Mouse (Mus musculus) kidney, embryonic 16.5 days (tissue): ENCODE data around the gene Gm26620. TPM values are rescaled to one million over a fixed set of nuclear protein-coding genes. Genes with fewer than 3 reads are reported as not detected.

Experiments
- ATAC-seq: fragments of 200-750 bp; cut with Nextera tagmentation; 2 replicates; pipeline ENCODE4 v1.8.0; 2017; ENCODE audit warnings: moderate TSS enrichment; ENCODE audit not compliant: low FRiP score, low TSS enrichment
- H3K27ac ChIP-seq: fragments of 300-500 bp; sonication (generic); 2 replicates; pipeline ENCODE4 v1.5.1; 2014; ENCODE audit warnings: low read length
- H3K27me3 ChIP-seq: fragments of 300-500 bp; sonication (generic); 2 replicates; pipeline ENCODE4 v1.6.1; 2014; ENCODE audit warnings: low read length, control low read depth, mixed read lengths; ENCODE audit not compliant: insufficient read depth
- H3K36me3 ChIP-seq: fragments of 300-500 bp; sonication (generic); 2 replicates; pipeline ENCODE4 v1.6.1; 2014; ENCODE audit warnings: low read length, control low read depth, mixed read lengths; ENCODE audit not compliant: insufficient read depth
- H3K4me1 ChIP-seq: fragments of 300-500 bp; sonication (generic); 2 replicates; pipeline ENCODE4 v1.6.1; 2014; ENCODE audit warnings: low read length, control low read depth, mixed read lengths; ENCODE audit not compliant: insufficient read depth
- H3K4me2 ChIP-seq: fragments of 300-500 bp; sonication (generic); replicated peaks from 2 replicates; pipeline ENCODE4 v1.6.1; 2014; ENCODE audit warnings: low read depth, low read length
- H3K4me3 ChIP-seq: fragments of 300-500 bp; sonication (generic); 2 replicates; pipeline ENCODE4 v1.5.1; 2014; ENCODE audit warnings: mild to moderate bottlenecking, low read length
- H3K9ac ChIP-seq: fragments of 300-500 bp; sonication (generic); replicated peaks from 2 replicates; pipeline ENCODE4 v1.6.1; 2014; ENCODE audit warnings: low read length
- H3K9me3 ChIP-seq: fragments of 300-500 bp; sonication (generic); 2 replicates; pipeline ENCODE4 v1.6.1; 2016; ENCODE audit warnings: low read length, control low read depth
- WGBS: fragments of 180-500 bp; shearing (Covaris S2); extraction: QIAGEN DNeasy Blood & Tissue Kit; methylation state at CpG from one replicate; pipeline ENCODE4 v1.1.7; 2014; 5-methylcytosine and 5-hydroxymethylcytosine counted together
- polyA plus RNA-seq: library from polyadenylated mRNA; unstranded; fragments of >200 nt; fragmentation: Nextera tagmentation; extraction: Ambion mirVana; gene quantifications from 2 replicates; pipeline ENCODE4 v1.2.1, GENCODE M21; 2015

Gene Gm26620
- polyA plus RNA-seq, 1 experiment from 2014 or later, result 0.64 TPM

DNA sequence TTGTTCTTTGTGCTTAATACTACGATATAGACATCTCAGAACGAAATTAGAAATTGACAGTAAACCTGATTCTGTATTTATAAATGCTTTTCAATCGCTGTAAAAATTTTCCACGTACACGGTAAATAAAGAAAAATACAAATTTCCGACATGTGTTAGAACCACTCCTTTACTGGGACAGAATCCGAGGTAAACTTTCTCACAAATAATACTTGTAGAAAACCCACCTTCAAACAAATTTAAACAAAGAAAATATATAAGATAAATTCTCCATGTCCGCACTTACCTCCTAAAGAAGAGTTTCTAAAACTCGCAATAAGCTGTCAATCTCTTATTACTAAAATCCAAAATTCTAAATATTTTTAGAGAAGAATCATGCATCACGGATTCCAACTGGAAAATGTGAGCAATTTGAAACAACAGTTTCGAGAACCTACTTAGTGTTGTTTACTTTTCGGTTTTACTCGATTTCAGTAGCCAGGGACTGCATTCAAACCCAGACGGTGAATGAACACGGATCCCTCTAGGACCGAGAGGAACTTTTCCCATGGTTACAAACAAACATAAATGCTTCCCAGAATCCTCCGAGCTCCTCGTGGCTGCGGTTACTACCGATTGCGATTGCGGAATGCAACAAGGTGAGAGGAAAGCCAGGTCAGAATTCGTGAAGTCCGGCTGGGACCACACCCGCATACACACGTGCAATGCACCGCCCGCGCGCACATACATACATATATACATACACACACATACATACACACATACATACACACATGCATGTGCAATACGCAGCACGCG lies 16.6 kb upstream of the Gm26620 start:
- Histone ChIP-seq H3K4me2 (peak overlapping the region; percentile 76), H3K4me3 (peak overlapping the region; percentile 97), H3K9ac (peak overlapping the region; percentile 31), H3K27me3 (no peaks in the 10 kb centered on the region), H3K27ac (no peak overlapping the region), H3K36me3 (peaks cover 7% of the 10 kb centered on the region; the same call in 1 of the 2 replicates), H3K9me3 (no peaks in the 10 kb centered on the region), H3K4me1 (peaks cover 6% of the 10 kb centered on the region)
- peak; percentile 90 for ATAC-seq
- under 1% methylated on average over 33 of the region's 33 CpGs for WGBS

DNA sequence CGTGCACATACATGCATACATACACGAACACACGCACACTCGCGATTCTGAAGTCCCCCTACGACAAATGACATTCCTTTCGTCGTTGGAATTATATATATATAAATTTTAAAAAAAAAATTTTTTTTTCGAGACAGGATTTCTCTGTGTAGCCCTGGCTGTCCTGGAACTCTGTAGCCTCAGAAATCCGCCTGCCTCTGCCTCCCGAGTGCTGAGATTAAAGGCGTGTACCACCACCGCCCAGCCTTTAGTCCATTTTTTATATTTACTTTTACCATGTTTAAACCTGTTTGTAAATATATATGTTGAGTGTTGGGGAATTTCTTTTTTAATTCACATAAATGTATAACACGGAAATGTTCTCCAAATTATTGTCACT lies 16.0 kb upstream of the Gm26620 start:
- Histone ChIP-seq H3K4me2 (peak overlapping the region; percentile 76), H3K4me1 (peaks cover 6% of the 10 kb centered on the region), H3K27me3 (no peaks in the 10 kb centered on the region), H3K27ac (no peak overlapping the region), H3K9ac (peak overlapping the region; percentile 31), H3K36me3 (peaks cover 7% of the 10 kb centered on the region; the same call in 1 of the 2 replicates), H3K9me3 (no peaks in the 10 kb centered on the region), H3K4me3 (peak overlapping the region; percentile 97)
- WGBS, result 16% methylated on average over 14 of the region's 14 CpGs
- no peak; the same call in 1 of the 2 replicates for ATAC-seq

DNA sequence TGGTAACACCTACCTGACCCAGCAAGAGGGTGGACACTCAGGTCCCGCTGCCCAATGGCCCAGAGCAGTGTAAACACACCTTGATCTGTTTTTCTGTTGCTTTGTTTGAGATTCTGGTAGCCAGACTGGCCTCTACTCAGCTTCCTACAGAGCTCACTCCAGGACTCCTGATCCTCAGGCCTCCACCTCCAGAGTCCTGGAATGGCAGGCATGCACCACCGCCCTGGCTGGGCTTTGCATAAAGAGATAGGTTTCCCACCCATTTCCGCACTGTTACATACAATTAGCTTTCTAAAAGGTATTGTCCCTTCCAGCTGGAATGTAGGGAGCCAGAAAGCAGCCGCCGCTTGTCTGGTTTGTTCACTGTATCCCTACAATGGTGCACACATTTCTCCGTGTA lies 13.5 kb upstream of the Gm26620 start:
- Histone ChIP-seq H3K9me3 (no peaks in the 10 kb centered on the region), H3K36me3 (peaks cover 13% of the 10 kb centered on the region; the same call in 1 of the 2 replicates), H3K4me3 (no peak overlapping the region), H3K27ac (no peak overlapping the region), H3K4me2 (no peak overlapping the region), H3K27me3 (no peaks in the 10 kb centered on the region), H3K9ac (no peak overlapping the region), H3K4me1 (peaks cover 6% of the 10 kb centered on the region)
- no peak for ATAC-seq
- 93% methylated on average over 6 of the region's 6 CpGs for WGBS

DNA sequence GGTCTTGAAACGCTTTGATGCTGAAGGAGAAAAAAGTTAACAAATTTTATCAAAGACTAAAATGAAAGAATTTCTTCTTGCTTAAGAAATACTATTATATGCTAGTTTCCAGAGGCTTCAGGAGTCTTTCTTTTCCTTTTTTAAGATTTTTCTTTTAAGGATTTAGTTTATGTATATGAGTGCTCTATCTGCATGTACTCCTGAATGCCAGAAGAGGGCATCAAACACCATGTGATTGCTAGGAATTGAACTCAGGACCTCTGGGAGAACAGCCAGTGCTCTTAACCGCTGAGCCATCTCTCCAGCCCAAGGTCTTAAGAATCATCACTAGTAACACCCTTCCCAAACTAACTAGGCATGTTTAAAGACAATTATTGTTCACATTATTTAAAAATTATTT lies 12.9 kb upstream of the Gm26620 start:
- Histone ChIP-seq H3K27me3 (no peaks in the 10 kb centered on the region), H3K27ac (no peak overlapping the region), H3K4me1 (peaks cover 2% of the 10 kb centered on the region), H3K9ac (no peak overlapping the region), H3K9me3 (no peaks in the 10 kb centered on the region), H3K4me2 (no peak overlapping the region), H3K4me3 (no peak overlapping the region), H3K36me3 (peaks cover 16% of the 10 kb centered on the region)
- ATAC-seq, result no peak
- 95% methylated on average over 2 of the region's 2 CpGs for WGBS

DNA sequence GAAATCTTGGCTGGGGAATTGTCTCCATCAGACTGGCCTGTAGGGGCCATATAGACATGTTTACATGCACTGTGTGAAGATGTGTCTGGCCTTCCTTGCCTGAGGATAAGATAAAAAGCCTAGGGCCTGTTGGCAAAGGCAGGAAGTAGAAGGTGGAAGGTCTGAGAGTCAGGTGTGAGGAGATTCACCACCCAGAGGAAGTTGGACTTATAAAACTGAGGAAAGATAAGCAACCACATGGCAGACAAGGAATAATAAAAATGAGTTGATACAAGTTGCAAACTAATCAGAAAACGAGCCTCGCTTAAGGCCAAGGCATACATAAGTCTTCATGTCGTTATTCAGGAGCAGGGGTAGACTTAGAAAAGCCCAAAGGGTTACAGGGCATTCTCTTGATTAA lies 9.2 kb upstream of the Gm26620 start:
- no peak overlapping the region for H3K4me2 ChIP-seq
- H3K4me1 ChIP-seq, result no peaks in the 10 kb centered on the region
- no peaks in the 10 kb centered on the region for H3K9me3 ChIP-seq
- no peak for ATAC-seq
- no peak overlapping the region for H3K27ac ChIP-seq
- no peak overlapping the region for H3K9ac ChIP-seq
- no peaks in the 10 kb centered on the region for H3K27me3 ChIP-seq
- WGBS, result 59% methylated on average over 3 of the region's 3 CpGs
- H3K36me3 ChIP-seq, result peaks cover 39% of the 10 kb centered on the region
- H3K4me3 ChIP-seq, result no peak overlapping the region

DNA sequence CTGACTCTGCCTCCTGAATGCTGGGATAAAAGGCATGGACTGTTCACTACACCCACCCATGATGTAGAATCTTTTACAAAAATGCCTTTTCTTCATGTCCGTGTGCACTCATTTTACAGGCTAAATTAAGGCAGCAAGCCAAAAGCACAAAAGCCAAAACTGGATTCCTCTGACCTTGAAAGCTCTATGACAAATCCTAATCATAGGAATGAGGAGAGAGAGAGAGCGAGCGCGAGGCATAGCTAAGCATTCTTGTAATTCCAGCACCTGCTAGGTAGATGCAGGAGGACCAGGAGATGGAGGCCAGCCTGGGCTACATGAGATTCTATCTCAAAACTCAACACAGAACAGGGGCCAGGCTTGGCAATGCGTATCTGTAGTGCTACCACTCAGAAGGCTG lies 8.0 kb upstream of the Gm26620 start:
- 94% methylated on average over 5 of the region's 5 CpGs for WGBS
- no peak for ATAC-seq
- H3K36me3 ChIP-seq, result peaks cover 48% of the 10 kb centered on the region

DNA sequence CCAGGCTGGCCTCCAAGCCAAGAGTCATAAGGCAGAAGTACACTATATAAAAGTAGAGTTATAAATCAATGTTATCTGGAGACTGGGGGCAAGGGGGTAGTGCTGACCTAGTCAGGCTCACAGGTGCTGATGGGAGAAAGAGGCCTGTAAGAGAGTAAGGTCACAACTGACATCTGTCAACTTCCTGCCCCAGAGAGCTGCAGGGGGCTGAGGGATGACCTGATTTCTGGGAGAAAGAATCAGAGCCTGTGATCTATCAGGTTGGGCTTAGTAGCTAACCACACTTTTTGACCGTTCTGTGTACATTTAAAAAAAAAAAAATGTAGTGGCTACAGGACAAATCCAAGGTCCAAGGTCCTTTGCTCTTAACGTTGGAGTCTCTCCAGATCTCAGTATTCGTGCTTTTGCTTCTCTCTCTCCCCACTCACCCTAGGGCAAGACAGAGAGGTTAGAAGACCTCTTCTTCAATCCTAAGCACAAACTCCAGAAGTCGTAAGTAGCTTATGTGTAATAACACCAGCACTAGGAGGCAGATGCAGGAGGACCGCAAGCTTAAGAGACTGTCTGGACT lies 1.9 kb upstream of the Gm26620 start:
- Histone ChIP-seq H3K9ac (no peak overlapping the region), H3K4me1 (peaks cover 8% of the 10 kb centered on the region; the same call in 1 of the 2 replicates), H3K4me3 (no peak overlapping the region), H3K9me3 (no peaks in the 10 kb centered on the region), H3K27me3 (no peaks in the 10 kb centered on the region), H3K27ac (peak overlapping the region; percentile 3; the same call in 1 of the 2 replicates), H3K4me2 (no peak overlapping the region), H3K36me3 (peaks cover 31% of the 10 kb centered on the region)
- WGBS, result 77% methylated on average over 5 of the region's 5 CpGs
- no peak for ATAC-seq

More for the DNA sequence above, 8.0 kb upstream of the Gm26620 start:
- Histone ChIP-seq H3K4me1 (no peaks in the 10 kb centered on the region), H3K27ac (no peak overlapping the region), H3K9ac (no peak overlapping the region), H3K9me3 (no peaks in the 10 kb centered on the region), H3K27me3 (no peaks in the 10 kb centered on the region), H3K4me2 (no peak overlapping the region), H3K4me3 (no peak overlapping the region)

DNA sequence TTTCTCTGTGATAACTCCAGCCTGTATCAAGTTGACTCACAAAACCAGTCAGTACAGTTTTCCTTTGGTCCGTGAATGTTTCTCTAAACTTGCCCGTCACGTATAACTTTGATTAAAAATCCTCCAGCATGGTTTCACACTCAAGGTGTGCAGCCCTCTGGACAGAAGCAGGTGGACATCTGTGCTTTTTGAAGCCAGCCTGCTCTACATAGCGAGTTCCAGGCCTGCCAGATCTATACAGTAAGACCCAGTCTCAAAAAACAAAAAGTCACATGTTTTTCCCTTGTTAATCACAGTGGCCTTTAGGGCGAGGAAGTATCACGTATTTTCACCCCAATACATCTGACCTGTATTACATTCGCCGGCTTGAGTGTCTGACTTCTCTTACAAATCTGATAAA lies 475 bp upstream of the Gm26620 start:
- Histone ChIP-seq H3K4me3 (peak overlapping the region; percentile 87), H3K36me3 (peaks cover 21% of the 10 kb centered on the region), H3K9ac (peak overlapping the region; percentile 91), H3K9me3 (no peaks in the 10 kb centered on the region), H3K4me1 (peaks cover 8% of the 10 kb centered on the region; the same call in 1 of the 2 replicates), H3K4me2 (peak overlapping the region; percentile 94), H3K27me3 (no peaks in the 10 kb centered on the region), H3K27ac (peak overlapping the region; percentile 90)
- 16% methylated on average over 8 of the region's 8 CpGs for WGBS
- ATAC-seq, result no peak

DNA sequence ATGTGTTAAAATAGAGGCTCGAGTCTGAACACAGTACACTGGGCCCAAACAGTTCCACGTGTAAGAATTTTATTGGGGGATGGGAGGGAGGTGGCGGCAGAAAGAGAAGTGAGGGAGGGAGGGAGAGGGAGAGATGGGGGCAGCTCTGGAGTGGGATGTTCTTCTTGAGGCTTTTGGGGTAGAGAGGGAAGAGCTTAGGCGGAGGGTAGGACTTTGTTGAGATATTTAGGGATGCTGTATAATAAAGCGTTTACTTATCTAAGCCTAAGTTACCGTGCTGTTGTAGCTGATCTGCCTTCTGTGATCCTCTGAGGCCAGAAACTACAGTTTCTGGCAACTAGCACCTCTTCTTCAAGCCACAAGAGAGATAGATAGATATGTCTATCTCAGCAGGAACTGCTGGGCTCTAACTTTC lies 1.2 kb downstream of the Gm26620 start:
- H3K27me3 ChIP-seq, result no peaks in the 10 kb centered on the region
- H3K9ac ChIP-seq, result no peak overlapping the region
- no peak overlapping the region for H3K4me3 ChIP-seq
- H3K4me1 ChIP-seq, result peaks cover 8% of the 10 kb centered on the region; the same call in 1 of the 2 replicates
- H3K36me3 ChIP-seq, result peaks cover 8% of the 10 kb centered on the region; the same call in 1 of the 2 replicates
- H3K9me3 ChIP-seq, result no peaks in the 10 kb centered on the region
- no peak overlapping the region for H3K27ac ChIP-seq
- H3K4me2 ChIP-seq, result no peak overlapping the region
- ATAC-seq, result no peak
- 42% methylated on average over 6 of the region's 6 CpGs for WGBS

DNA sequence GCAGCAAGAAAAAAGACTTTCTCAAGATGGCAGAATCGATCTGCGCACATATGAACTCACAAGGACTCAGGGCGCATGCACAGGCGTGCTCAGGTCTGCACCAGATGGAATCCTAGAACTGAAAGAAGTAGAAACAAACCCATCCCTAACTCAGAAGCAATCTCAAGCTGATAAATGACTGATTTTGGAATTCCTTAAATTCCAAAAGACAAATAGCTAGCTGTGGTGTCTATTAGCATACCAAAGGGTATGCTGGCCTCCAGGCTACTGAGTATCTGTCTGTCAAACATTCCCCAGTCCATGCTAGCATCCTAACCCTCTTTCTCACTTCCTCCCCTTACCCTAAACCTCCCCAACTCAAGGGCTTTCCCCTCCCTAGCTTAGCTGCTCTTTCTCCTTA lies 4.4 kb downstream of the Gm26620 start:
- no peak for ATAC-seq
- WGBS, result 74% methylated on average over 4 of the region's 4 CpGs
- H3K4me2 ChIP-seq, result no peak overlapping the region
- H3K9me3 ChIP-seq, result no peaks in the 10 kb centered on the region
- H3K27me3 ChIP-seq, result no peaks in the 10 kb centered on the region
- no peak overlapping the region for H3K27ac ChIP-seq
- H3K4me1 ChIP-seq, result peaks cover 8% of the 10 kb centered on the region; the same call in 1 of the 2 replicates
- no peaks in the 10 kb centered on the region for H3K36me3 ChIP-seq
- H3K4me3 ChIP-seq, result no peak overlapping the region
- H3K9ac ChIP-seq, result no peak overlapping the region
